Mouse (Mus musculus) neural tube, embryonic 14.5 days (tissue): ENCODE measurements at regions not wholly inside any gene's neighbourhood (a gene's known extent, or its start where the extent isn't known, plus 50 kb on each side); places are given as distances from the start of the nearest gene placed in this dataset.

Experiments used
- ATAC-seq: fragments of 200-750 bp; cut with Nextera tagmentation; 2 replicates; pipeline ENCODE4 v1.8.0; 2017; ENCODE audit warnings: low read depth, mild to moderate bottlenecking, moderate TSS enrichment, moderate library complexity
- H3K27ac ChIP-seq: fragments of 300-500 bp; sonication (generic); 2 replicates; pipeline ENCODE4 v1.5.1; 2014; ENCODE audit warnings: low read depth, mild to moderate bottlenecking, control low read depth, low read length, moderate library complexity, mixed read lengths
- H3K27me3 ChIP-seq: fragments of 300-500 bp; sonication (generic); 2 replicates; pipeline ENCODE4 v1.6.1; 2014; ENCODE audit warnings: low read length; ENCODE audit not compliant: control insufficient read depth, insufficient read depth
- H3K36me3 ChIP-seq: fragments of 300-500 bp; sonication (generic); 2 replicates; pipeline ENCODE4 v1.6.1; 2014; ENCODE audit warnings: low read length, mixed read lengths; ENCODE audit not compliant: control insufficient read depth, insufficient read depth
- H3K4me1 ChIP-seq: fragments of 300-500 bp; sonication (generic); 2 replicates; pipeline ENCODE4 v1.6.1; 2014; ENCODE audit warnings: low read length; ENCODE audit not compliant: control insufficient read depth, insufficient read depth
- H3K4me2 ChIP-seq: fragments of 300-500 bp; sonication (generic); 2 replicates; pipeline ENCODE4 v1.6.1; 2014; ENCODE audit warnings: mild to moderate bottlenecking, low read depth, low read length, control low read depth
- H3K4me3 ChIP-seq: fragments of 300-500 bp; sonication (generic); 2 replicates; pipeline ENCODE4 v1.5.1; 2014; ENCODE audit warnings: low read depth, low read length, control low read depth, mixed read lengths
- H3K9ac ChIP-seq: fragments of 300-500 bp; sonication (generic); replicated peaks from 2 replicates; pipeline ENCODE4 v1.6.1; 2014; ENCODE audit warnings: low read depth, mild to moderate bottlenecking, control low read depth, low read length, mixed read lengths
- H3K9me3 ChIP-seq: fragments of 300-500 bp; sonication (generic); 2 replicates; pipeline ENCODE4 v1.6.1; 2016; ENCODE audit warnings: low read length; ENCODE audit not compliant: control insufficient read depth
- WGBS: fragments of 180-500 bp; shearing (Covaris S2); extraction: QIAGEN DNeasy Blood & Tissue Kit; methylation state at CpG from one replicate; pipeline ENCODE4 v1.1.7; 2014; 5-methylcytosine and 5-hydroxymethylcytosine counted together

DNA sequence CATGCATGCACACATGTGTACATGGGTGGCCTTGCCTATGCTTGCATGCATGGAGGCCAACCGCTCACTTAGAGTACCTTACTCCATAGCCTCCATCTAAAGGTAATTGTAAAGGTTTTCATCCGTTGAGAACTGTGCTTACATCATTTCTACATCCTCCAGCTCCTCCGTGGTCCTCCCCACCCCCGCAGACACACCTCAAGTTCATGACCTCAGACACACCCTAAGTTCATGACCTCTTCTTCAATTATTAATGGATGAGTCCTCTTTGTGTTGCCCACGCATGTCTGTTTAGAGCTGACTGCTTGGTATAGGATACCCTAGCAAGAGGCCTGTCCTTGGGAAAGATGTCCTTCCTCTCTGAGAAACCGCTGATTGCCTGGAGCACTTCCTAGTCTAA lies 156.8 kb upstream of the Plcz1 start:
- Histone ChIP-seq H3K9me3 (no peaks in the 10 kb centered on the region), H3K4me3 (no peak overlapping the region), H3K4me1 (peaks cover 5% of the 10 kb centered on the region; the same call in 1 of the 2 replicates), H3K4me2 (no peak overlapping the region), H3K9ac (no peak overlapping the region), H3K27me3 (no peaks in the 10 kb centered on the region), H3K36me3 (no peaks in the 10 kb centered on the region), H3K27ac (no peak overlapping the region)
- no peak for ATAC-seq
- WGBS: 87% methylated on average over 6 of the region's 6 CpGs

DNA sequence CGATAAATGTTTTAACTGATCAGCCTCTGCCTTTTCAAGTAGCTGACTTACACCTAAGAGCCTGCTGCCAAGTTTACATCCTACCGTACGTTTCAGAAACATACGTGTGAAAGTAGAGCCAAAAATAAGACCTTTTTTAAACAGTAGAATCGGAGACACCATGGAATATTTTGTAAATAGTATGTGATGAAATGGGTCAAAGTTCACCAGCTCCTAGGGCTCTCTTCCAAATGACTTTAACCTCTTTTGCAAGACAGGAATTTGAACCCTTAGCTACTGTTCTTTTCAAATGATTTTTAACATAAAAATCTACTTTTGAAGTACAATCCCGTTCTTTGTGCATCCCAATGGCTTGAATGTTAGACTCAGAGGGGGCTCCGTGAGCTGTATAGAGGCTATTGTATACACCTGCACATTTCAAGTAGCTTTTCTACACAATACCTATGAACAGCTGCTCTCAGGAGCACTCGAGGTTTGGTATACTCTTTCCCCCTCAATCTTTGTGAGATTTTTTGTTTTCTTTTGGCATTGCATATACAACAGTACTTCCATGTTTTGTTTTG lies 155.9 kb upstream of the Plcz1 start:
- Histone ChIP-seq H3K27me3 (no peaks in the 10 kb centered on the region), H3K4me1 (peaks cover 5% of the 10 kb centered on the region; the same call in 1 of the 2 replicates), H3K4me3 (no peak overlapping the region), H3K9me3 (no peaks in the 10 kb centered on the region), H3K27ac (no peak overlapping the region), H3K9ac (no peak overlapping the region), H3K36me3 (no peaks in the 10 kb centered on the region), H3K4me2 (no peak overlapping the region)
- 91% methylated on average over 8 of the region's 8 CpGs for WGBS
- ATAC-seq: no peak

- H3K4me2 ChIP-seq: no peak overlapping the region
- no peak overlapping the region for H3K9ac ChIP-seq
- H3K9me3 ChIP-seq: no peaks in the 10 kb centered on the region
- ATAC-seq: no peak
- H3K4me1 ChIP-seq: peaks cover 5% of the 10 kb centered on the region; the same call in 1 of the 2 replicates
- 84% methylated on average over 2 of the region's 2 CpGs for WGBS
- H3K27ac ChIP-seq: no peak overlapping the region
- no peak overlapping the region for H3K4me3 ChIP-seq
- H3K36me3 ChIP-seq: no peaks in the 10 kb centered on the region
- H3K27me3 ChIP-seq: no peaks in the 10 kb centered on the region
Observed at GRCm38 (mm10) chr6:140194276-140194675, 153.0 kb upstream of the Plcz1 start.

- ATAC-seq: peak; percentile 68
- H3K36me3 ChIP-seq: no peaks in the 10 kb centered on the region
- no peak overlapping the region for H3K9ac ChIP-seq
- H3K27ac ChIP-seq: no peak overlapping the region
- H3K4me2 ChIP-seq: no peak overlapping the region
- H3K27me3 ChIP-seq: no peaks in the 10 kb centered on the region
- peaks cover 5% of the 10 kb centered on the region; the same call in 1 of the 2 replicates for H3K4me1 ChIP-seq
- WGBS: 23% methylated on average over 9 of the region's 9 CpGs
- no peak overlapping the region for H3K4me3 ChIP-seq
- H3K9me3 ChIP-seq: no peaks in the 10 kb centered on the region
Observed at GRCm38 (mm10) chr6:140193084-140193939, 152.1 kb upstream of the Plcz1 start.

DNA sequence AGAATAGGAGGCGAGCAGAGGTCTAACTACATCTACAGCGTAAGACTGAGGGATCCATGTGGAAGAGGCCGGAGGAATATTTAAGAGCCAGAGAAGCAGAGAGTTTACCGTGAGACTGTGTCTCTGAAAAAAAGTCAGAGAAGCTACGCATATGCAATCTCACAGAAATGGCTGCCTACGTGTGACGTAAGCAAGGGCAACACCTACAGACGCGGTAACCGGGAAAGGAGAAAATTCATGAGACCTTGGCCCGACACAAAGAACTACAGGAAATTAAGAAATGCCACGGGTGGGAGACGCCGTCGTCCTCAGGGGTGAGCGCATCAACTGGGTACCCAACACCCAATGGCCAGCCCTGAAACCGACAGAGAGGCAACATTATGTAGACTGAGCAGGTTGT lies 151.3 kb upstream of the Plcz1 start:
- ATAC-seq: no peak
- WGBS: 83% methylated on average over 17 of the region's 17 CpGs
- Histone ChIP-seq H3K27ac (no peak overlapping the region), H3K4me3 (no peak overlapping the region), H3K36me3 (no peaks in the 10 kb centered on the region), H3K4me1 (peaks cover 5% of the 10 kb centered on the region; the same call in 1 of the 2 replicates), H3K4me2 (no peak overlapping the region), H3K9me3 (no peaks in the 10 kb centered on the region), H3K9ac (no peak overlapping the region), H3K27me3 (no peaks in the 10 kb centered on the region)

- H3K4me2 ChIP-seq: no peak overlapping the region
- WGBS: 86% methylated on average over 4 of the region's 4 CpGs
- H3K36me3 ChIP-seq: no peaks in the 10 kb centered on the region
- no peaks in the 10 kb centered on the region for H3K9me3 ChIP-seq
- H3K4me3 ChIP-seq: no peak overlapping the region
- no peak overlapping the region for H3K27ac ChIP-seq
- no peak for ATAC-seq
- no peaks in the 10 kb centered on the region for H3K27me3 ChIP-seq
- peaks cover 5% of the 10 kb centered on the region; the same call in 1 of the 2 replicates for H3K4me1 ChIP-seq
- no peak overlapping the region for H3K9ac ChIP-seq
Observed at GRCm38 (mm10) chr6:140191341-140191740, 150.1 kb upstream of the Plcz1 start.

DNA sequence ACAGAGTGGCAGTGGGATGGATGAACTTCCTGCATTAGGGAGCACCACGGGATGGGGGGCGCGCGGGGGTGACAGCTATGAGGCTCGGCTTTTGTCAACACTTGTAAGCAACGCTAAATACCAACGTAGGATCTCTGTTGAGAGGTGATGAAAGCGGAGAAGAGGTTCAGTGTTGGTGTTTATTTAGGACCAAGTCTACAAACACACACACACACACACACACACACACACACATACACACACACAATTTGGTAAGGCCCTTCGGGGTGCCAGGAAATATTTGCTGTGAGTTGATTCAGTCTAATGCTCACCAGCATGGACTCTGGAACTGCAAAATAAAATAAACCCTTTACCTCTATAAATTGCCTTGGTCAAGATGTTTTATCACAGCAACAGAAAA lies 148.3 kb upstream of the Plcz1 start:
- Histone ChIP-seq H3K36me3 (no peaks in the 10 kb centered on the region), H3K27me3 (no peaks in the 10 kb centered on the region), H3K4me1 (peaks cover 5% of the 10 kb centered on the region; the same call in 1 of the 2 replicates), H3K4me3 (no peak overlapping the region), H3K9ac (no peak overlapping the region), H3K27ac (no peak overlapping the region), H3K4me2 (no peak overlapping the region), H3K9me3 (no peaks in the 10 kb centered on the region)
- 88% methylated on average over 9 of the region's 9 CpGs for WGBS
- ATAC-seq: no peak

DNA sequence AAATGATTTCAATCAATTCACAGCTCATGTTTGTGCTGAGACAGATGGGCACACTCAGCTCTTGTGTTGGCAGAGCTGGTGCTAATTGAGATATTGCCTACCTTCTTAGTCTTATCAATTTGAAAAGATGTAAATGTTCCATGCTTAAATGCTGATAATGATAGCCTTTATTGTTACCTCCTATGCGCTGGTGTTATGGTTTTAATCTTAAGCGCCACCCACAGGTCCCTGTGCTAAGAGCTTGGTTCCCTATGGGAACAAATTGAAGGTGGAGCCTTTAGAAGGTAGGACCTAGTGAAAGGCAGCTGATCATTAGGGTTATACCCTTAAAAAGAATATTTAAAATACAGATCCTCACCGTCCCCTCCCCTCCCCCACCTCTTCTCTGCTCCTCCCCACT lies 146.5 kb upstream of the Plcz1 start:
- H3K9me3 ChIP-seq: no peaks in the 10 kb centered on the region
- no peak for ATAC-seq
- no peak overlapping the region for H3K9ac ChIP-seq
- 89% methylated on average over 3 of the region's 3 CpGs for WGBS
- no peak overlapping the region for H3K4me2 ChIP-seq
- no peaks in the 10 kb centered on the region for H3K27me3 ChIP-seq
- no peaks in the 10 kb centered on the region for H3K4me1 ChIP-seq
- H3K4me3 ChIP-seq: no peak overlapping the region
- H3K36me3 ChIP-seq: no peaks in the 10 kb centered on the region
- H3K27ac ChIP-seq: no peak overlapping the region

GRCm38 (mm10) chr6:140187106-140187505 lies 145.8 kb upstream of the Plcz1 start:
- WGBS: 13% methylated on average over 6 of the region's 6 CpGs
- H3K4me2 ChIP-seq: no peak overlapping the region
- no peak for ATAC-seq
- H3K9ac ChIP-seq: no peak overlapping the region
- H3K9me3 ChIP-seq: no peaks in the 10 kb centered on the region
- H3K4me1 ChIP-seq: no peaks in the 10 kb centered on the region
- no peak overlapping the region for H3K4me3 ChIP-seq
- no peaks in the 10 kb centered on the region for H3K36me3 ChIP-seq
- no peaks in the 10 kb centered on the region for H3K27me3 ChIP-seq
- H3K27ac ChIP-seq: no peak overlapping the region
